Mouse (Mus musculus) heart, adult 11 months (tissue): ENCODE data around the gene Capn6.

Source experiments
- DNase-seq: peaks from one replicate; pipeline ENCODE4 v3.0.0; 2022

Gene Capn6

GRCm38 (mm10) chrX:143827212-143827611, at the start of gene Capn6:
Gene Capn6, minus strand, starts transcription at chrX:143827414.
- DNase-seq: peak; percentile 89

- no peak for DNase-seq
Observed at GRCm38 (mm10) chrX:143867129-143867664, 40.0 kb upstream of the Capn6 start.

GRCm38 (mm10) chrX:143851351-143851750, 24.1 kb upstream of the Capn6 start:
- no peak for DNase-seq

GRCm38 (mm10) chrX:143849969-143850368, 22.8 kb upstream of the Capn6 start:
- no peak for DNase-seq

GRCm38 (mm10) chrX:143846637-143847036, 19.4 kb upstream of the Capn6 start:
- no peak for DNase-seq

- no peak for DNase-seq
Observed at GRCm38 (mm10) chrX:143826521-143826920, 693 bp downstream of the Capn6 start.

GRCm38 (mm10) chrX:143818961-143819360, 8.3 kb downstream of the Capn6 start:
- DNase-seq: no peak

GRCm38 (mm10) chrX:143815948-143816347, 11.3 kb downstream of the Capn6 start:
- no peak for DNase-seq

GRCm38 (mm10) chrX:143762556-143762955, 64.7 kb downstream of the Capn6 start:
- no peak for DNase-seq
